Mouse (Mus musculus) kidney, adult 18-20 months (tissue): ENCODE measurements around the gene Pfkfb1.

Experiments
- DNase-seq: peaks from one replicate; pipeline ENCODE4 v3.0.0; 2021

Pfkfb1 gene

DNA sequence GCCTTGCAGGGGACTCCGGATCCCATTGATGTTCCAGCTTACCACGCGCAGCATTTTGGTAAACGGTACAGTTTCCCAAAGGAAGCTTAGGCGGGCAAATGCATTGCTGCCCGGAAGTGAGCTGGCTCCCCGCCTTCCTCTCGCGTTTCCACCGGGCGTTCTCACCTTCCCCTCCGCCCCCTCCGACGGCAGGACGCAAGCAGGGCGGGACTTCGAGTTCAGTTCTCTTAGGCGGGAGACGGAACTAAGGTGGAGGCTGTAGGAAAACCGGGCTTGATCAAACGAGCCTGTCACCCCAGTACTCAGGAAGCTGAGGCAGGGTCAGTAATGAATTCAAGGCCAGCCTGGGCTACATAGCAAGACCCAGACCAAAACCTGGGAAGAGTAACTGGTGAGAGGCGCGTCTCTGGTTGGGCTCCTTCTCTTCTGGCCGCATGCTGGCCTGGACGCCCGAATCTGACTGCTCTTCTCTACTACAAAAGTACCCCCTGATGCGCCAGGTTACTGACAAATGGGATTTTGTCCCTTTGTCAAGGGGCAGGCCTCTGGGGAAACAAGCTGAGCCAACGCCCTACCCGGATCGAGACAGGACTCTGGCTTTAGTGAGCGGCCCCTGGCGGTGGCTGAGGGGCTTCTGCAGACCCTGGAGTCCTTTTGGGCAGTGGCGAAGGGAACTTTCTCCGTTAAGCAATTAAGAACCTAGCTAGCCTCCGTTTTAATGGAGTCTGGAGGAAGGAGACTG, at the start of gene Pfkfb1:
Gene Pfkfb1, plus strand, starts transcription at position 207 of the 742 bp plus-strand sequence.
- DNase-seq = peak; percentile 82

DNA sequence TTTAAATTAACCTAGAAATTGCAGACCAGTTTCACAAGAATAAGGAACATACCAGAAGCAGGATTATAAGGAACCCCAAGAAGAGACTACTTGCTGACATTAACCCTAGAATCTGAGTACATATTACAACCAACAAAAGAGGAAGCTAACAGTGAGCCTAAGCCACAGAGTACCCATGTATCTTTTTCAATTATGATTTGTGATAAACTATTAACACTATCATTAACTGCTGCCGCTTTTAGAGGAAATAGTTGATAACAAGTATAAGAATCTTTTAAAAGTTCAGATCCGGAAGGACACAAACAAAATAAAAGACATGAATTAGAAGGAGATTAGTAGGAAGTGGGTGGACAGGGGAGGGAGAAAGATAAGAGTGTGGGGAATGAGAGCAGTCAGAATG, 47.9 kb upstream of the Pfkfb1 start:
- no peak for DNase-seq

DNA sequence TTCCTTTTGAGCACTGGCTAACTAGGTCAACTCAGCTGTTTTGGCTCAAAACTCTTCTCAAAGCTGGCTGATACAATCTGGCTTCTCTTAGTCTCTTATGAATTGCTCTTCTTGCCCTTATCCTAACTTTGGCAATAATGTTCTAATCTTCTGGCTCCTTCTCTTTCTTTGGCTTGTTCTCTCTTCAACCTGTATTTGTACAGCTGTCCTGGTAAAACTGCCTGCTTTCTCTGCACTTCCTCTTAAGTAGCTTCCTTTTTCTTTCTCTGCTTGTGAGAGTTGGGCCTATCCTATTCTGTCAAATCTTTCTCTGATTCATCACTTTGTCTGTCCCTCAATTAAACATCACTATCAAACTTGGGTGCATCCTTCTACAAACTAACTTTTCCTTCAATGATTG, 46.3 kb upstream of the Pfkfb1 start:
- no peak for DNase-seq

DNA sequence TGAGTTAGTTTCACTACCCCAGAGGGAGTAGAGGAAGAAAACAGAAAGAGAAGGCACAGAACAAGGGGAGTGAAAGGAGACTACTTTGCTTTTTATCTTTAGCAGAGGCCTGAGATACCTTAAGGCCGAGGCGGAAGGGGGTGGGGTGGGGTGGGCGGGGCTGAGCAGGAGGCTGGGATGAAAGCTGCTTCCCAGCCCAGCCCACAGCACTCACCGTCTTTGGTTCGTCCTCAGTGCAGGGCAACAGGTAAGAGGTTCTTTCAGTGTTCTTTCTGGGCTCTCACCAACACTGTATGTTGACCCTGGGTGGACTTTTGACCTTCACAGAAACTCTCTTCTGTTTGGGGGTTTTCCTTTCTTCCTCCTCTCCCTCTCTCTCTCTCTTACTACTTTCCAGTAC, 40.8 kb upstream of the Pfkfb1 start, which contains the start of gene Alas2:
Gene Alas2, plus strand, starts transcription at position 137 of the 400 bp plus-strand sequence.
- DNase-seq = no peak

DNA sequence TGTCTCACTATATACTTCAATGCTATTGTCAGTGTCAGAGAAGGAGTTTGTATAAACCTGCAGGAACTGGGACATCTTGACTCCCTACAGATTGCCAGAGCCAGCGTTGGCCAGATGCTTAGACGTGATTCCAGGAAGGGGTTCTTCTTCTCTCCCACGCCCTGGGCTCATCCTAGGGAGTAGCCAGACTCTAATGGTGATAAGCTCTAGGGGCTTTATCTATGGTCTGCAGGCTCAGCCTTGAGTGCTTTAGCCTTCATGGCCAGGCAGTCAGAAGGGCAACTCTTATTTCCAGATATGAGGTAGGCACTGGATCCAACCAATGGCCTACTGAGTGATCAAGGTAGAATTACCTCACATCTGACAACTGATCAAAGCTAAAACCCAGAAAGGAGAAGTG, 38.4 kb upstream of the Pfkfb1 start:
- no peak for DNase-seq

DNA sequence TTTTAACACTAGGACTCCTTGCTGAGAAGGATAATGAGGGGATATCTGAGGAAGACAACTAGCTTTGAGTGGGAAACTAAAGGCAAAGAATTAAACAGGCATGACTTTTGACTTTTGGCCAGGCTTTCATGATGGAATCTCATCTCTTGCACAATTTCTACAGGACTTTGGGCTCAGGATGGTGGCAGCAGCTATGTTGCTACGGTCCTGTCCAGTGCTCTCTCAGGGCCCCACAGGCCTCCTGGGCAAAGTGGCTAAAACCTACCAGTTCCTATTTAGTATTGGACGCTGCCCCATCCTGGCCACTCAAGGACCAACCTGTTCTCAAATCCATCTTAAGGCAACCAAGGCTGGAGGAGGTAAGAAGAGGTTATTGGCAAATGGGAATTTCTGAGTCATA, 36.0 kb upstream of the Pfkfb1 start:
- DNase-seq = no peak

DNA sequence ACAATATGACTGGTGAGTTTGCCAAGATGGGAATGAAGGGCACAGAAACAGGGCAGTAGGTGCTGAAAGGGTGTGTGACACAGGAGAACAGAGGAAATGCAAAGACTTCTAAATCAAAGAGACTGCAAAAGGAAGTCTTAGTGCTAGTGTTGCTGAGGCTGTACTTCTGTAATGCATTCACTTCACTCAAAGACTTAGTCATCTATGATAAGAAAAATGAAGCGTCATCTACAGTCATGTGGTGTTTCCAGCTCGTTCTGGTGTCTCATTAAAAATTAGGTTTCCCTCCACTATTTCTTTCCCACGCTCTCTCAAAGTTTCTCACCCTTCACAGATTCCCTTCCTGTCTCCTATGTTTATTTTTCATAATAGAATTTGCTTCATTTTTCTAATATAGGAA, 34.0 kb upstream of the Pfkfb1 start:
- no peak for DNase-seq

DNA sequence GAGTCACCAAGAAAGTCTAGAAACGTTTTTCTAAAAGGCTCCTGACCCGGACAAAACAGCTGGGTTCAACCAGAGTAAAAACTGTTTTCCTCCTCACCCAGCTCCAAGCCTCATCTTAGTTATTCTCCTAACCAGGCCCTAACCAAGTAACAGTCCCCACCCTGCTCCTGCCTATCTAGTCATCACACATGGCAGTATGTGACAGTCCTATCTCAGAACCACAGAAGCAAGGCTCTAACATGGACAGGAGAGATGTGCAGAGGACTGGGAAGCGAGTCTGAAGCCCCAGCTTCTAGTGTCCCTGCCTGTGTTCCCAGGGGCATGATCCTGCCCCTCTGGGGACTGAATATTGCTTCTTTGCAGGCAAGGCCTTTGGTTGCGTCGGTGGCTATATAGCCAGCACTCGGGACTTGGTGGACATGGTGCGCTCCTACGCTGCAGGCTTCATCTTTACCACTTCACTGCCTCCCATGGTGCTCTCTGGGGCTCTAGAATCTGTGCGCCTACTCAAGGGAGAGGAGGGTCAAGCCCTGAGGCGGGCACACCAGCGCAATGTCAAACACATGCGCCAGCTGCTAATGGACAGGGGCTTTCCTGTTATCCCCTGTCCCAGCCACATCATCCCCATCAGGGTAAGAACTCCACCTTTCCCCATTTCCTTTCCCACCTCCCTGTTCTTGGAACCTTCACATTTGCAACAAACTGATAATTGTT, 23.2 kb upstream of the Pfkfb1 start:
- DNase-seq = no peak

DNA sequence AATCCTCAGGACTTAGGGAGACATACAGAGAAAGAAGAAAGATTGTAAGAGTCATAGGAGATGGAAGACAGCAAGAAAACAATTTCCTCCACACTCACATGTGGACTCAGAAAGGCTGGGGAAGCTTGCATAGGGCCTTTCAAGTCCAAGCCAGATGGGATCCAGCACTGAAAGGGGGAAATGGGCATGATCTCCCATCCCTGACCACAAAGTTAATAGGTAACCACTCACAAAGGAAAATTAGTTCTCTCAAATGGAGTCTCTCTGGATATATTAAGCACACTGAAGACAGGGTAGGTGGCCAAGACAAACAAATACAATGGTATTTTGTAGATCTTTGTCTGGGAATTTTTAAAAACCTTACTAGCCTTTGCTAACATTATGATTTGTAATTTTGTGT, 6.1 kb upstream of the Pfkfb1 start:
- DNase-seq = no peak

DNA sequence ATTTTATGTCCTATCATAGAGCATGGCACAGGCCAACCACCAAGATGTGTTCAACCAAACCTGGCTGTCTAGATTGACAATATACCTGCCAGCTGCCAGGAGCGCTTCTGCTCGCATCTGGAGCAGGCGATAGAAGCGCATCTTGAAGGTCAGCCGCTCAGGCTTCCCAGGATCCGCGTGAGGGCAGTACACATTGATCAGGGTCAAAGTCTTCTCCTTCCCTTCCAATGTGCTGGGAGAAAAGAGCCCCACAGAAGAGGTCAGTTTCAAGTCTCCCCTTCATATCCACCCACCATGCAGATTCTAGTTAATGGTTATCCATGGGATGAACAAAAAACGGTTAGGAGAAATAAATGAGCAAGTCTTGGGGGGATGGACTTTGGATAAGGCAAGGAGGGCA, 2.9 kb upstream of the Pfkfb1 start:
- peak; percentile 55 for DNase-seq

DNA sequence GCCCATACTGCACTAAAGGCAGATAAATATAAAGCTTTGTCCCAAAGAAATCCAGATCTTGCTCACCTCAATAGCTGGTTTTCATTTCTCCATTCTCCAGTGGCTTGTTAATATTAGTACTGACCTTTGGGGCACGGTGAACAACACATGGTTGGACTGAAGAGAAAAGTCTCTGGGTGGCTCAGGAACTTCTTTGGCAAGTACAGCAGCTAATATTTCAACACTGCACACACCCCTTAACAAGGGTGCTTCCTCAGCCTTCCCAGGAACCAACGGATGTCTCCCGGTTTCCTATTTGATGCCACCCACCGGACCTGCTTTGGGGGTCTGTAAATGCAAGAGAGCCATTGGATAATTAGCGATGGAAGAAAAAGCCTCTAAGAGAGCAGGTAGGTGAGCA, 1.7 kb downstream of the Pfkfb1 start, which contains the start of gene Apex2:
Gene Apex2, minus strand, starts transcription at position 173 of the 400 bp plus-strand sequence.
- DNase-seq = no peak

DNA sequence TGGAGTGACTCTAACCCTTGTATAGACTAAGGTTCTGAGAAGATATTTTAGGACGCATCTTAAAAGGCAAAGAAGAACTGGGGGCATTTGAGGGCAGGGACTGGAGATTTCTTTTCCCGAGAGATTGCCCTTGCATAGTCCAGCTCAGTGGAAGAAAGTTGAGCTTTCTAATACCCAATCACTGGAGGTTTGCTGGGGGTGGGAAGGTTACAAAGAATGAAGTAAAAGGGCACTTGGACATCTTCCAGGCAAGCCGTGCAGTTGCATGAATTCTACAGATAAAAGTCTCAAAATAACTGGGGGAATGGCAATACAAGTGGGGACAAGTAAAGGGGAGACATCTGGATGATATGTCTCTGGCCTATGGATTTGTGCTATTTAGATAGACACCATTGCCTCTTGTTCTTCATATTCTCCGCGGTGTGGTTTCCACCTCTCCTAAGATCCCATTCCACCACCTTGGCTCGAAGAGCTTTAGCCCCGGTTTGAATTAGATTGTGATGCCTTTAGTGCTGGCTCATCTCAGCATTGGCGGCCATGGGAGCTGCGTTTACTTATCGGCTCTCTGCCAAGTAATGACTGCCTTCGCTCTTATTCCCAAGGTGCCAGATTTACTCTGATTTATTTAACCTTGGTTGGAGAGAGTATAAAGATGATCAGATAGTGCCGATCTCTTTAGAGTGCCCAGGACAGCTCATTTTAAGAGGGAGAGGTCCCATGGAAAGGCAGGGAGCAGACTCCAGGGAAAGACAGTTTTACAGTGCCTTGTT, 5.4 kb downstream of the Pfkfb1 start:
- no peak for DNase-seq

DNA sequence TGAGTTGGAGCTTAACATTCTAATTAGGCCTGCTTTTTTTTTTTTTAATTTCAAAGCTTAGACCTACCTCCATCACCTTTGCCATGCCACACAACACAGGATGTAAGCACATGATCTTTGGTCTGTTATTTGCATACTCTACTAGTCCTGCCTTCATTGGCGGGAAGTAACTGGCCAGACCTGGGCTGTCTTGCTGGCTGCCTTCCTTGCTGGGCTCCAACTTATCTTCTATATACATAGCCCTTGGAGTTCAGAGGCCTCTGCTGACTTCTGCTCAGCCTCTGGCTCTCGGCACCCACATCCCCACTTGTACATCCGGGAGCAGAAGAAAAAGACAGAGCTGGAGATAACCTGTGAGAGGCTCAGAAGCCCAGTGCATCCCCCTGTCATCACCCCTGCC, 6.1 kb downstream of the Pfkfb1 start:
- no peak for DNase-seq

DNA sequence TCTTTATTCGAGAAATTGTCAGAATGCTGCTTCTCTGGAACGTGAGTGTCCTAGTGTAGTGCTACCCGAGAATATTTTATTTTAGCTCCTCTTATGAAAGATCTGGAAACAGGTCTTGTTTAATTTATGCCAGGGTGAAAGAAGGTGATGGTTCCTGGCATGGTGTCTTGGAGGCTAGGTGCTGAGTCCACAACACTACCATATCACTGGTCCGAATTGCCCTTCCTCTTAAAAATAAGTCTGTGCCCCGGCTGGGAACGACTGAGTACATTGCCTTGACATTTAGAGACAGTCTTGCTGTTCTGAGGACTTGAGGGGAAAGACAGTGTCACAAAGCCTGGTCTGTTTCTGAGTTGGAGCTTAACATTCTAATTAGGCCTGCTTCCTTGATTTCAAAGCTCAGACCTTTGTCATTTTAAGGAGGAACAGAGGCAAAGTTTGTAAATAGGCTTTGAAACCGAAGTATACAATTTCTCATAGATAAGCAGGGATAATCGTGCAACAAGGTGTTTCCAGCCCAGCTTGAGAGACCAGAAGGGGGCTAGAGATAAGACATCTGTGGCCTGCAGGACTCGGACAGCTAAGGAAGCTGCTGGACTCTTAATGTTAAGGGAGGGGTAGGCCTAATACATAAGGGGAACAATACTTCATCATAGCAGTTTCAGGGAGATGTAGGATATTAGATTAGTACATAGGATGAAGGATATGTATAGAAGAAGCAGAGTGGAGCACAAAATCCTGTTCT, 7.2 kb downstream of the Pfkfb1 start:
- no peak for DNase-seq

DNA sequence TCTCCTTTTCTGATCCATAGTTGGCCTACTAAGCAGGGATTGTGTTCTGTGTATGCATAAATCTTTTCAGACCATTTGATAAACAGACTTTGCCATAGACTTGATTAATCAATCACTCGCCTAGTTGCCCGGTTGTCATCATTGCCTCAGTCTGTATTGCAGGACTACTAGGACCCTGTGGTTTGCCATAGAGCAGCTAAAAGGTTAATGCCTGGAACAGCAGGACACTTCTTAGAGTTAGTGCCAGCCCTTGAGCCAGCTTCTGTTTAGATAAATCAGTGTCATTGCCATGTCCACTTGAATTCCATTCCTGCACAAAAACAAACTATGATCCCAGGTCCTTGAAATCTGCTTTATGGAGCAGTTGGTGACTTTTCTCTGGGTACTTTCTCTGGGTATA, 10.9 kb downstream of the Pfkfb1 start:
- DNase-seq = no peak

DNA sequence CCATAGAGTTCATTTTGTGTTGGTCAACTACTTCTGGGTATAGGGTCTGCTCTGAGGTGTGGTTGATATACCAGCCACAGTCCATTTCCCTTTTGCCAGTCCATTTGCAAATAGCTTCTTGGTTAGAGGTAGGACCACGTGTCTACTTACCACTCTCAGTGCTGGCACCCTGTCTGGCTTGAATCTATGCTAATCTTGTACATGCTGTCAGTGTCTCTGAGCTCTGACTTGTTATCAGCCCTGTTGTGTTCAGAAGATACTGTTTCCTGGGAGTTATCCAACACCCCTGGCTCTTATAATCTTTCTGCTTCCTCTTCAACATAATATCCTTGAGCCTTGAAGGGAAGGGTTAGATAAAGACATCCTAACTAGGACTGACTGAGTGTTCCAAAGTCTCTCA, 48.4 kb downstream of the Pfkfb1 start:
- no peak for DNase-seq

DNA sequence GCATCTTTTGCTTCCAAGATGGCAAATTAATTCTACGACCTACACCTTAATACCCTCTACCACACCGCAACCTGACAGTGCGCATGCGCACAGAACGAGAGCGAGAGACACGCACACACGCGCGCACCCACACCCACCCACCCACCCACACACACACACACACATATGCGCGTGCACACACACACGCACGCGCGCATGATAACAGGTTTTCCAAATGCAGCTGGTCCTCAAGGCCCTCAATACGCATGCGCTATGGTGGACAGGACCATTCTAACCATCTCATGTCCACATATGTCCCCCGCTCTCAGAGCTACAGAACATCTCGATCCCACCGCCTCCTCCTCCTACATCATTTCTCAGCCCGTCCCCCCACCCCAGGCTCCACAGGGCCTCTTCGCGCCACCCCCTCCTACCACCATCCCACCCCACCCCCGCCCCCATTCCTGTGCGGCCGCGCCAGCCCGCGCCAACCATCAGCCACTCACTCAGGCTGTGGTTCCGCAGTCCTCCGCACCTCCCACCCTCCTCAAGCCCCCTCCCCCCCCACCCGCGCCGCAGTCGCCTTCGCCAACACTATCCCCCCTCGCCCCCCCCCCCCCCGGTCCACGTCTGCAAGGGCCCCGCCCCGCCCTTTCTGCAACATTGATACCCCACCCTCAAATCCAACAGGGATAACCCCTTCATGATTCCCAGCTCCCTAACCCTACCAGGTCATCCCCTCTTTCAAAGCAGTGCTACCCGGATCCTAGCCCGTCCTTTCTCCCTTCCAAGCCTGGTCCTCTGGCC, 68.3 kb downstream of the Pfkfb1 start:
- no peak for DNase-seq

DNA sequence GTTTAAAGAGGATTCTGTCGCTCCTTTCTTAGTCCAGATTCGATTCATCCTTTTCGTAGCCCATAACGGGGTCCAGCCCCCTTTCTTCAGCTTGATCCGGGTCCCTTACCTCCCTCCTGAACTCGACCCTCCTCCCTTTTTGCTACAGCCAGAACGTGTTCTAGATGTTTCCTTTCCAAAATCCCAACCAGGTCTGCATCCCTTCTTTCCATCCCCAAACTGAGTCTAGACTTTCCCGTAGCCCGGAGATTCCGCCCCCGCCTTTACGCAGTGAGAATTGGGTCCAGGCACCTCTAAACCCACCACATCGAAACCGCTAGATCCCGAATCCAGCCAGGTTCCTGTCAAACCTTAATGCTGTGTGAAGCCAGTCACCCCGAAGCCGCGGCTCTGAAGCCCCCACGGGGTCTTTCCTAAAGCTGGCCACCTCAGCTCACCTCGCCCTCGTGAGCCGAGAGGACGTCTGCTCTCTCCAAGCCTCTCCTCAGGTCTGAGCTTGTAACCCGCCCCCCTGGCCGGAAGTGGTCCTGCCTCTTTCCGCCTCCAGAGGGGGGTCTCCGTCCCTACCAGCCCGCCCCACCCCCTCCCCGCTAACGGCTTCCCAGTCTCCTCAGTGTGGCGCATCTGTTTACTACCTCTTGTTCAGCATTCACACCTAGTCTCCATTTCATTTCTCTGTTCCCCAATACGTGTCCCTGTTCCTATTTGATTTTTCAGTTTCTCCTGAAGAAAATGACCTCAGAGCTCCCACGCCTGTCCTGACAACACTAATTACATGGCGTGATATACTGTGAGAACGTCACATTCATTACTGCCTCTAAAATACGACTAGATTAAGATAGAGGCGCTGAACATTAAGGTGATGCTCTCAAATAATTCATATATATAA, 69.1 kb downstream of the Pfkfb1 start, which contains the start of gene Tro:
Gene Tro, minus strand, starts transcription at position 676 of the 889 bp plus-strand sequence.
- no peak for DNase-seq

DNA sequence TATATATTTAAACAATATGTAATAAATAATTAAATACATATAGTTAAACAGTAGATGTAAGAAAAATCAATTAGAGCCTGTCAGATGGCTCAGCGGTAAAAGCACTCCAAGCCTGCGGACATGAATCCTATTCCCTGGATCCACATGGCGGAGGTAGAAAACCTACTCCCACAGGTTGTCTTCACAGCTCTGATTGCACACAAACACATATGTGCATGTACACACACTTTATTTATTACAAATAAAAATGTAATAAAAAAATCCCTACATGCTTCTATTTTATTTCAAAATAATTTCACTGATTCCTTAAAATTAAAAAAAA, 69.7 kb downstream of the Pfkfb1 start:
- DNase-seq = no peak

DNA sequence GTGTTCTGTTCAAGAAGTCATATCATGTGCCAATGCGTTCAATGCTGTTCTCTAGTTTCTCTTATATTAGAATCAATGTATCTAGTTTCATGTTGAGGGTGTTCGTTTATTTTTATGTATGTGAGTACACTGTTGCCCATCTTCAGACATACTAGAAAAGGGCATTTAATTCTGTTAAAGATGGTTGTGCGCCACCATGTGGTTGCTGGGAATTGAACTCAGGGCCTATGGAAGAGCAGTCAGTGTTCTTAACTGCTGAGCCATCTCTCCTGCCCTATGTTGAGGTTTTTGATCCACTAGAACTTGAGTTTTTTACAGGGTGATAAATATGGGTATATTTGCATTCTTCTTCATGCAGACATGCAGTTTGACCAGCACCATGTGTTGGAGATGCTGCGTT, 74.8 kb downstream of the Pfkfb1 start:
- DNase-seq = peak; percentile 29

DNA sequence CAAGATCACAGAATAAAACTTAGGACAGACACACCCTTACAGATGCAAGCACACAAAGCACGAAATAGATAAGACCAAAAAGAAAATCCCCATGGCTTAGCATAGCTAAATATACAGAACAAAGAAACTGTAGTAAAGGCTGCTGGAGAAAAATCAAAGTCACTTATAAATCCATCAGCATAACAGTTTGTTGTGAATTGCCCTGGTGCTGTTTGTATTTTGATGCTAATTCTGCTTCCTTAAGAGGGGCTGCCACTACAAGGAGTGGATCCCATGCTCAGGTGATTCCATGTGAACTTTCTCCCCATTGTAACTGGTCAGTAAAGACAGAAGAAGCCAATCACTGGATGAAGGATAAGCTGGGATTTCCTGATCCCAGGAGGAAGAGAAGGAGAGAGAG, 89.5 kb downstream of the Pfkfb1 start:
- no peak for DNase-seq
